Mouse (Mus musculus): ENCODE data around the gene Zfp93.

Gene Zfp93

GRCm38 (mm10) chr7:24291387-24292090 lies 21.3 kb downstream of the Zfp93 start:
- no peak for DNase-seq (ENCODE audit: low read depth, low spot score)

- DNase-seq (ENCODE audit: low read depth, low spot score), result no peak
Measured at GRCm38 (mm10) chr7:24293061-24293851, 23.0 kb downstream of the Zfp93 start.

GRCm38 (mm10) chr7:24294763-24295162 lies 24.5 kb downstream of the Zfp93 start:
- DNase-seq (ENCODE audit: low read depth, low spot score), result no peak

- no peak for DNase-seq (ENCODE audit: low read depth, low spot score)
Measured at GRCm38 (mm10) chr7:24295376-24295775, 25.2 kb downstream of the Zfp93 start.

GRCm38 (mm10) chr7:24296386-24296785 lies 26.2 kb downstream of the Zfp93 start:
- no peak for DNase-seq (ENCODE audit: low read depth, low spot score)

GRCm38 (mm10) chr7:24297361-24298095 lies 27.3 kb downstream of the Zfp93 start:
- DNase-seq (ENCODE audit: low read depth, low spot score), result no peak

GRCm38 (mm10) chr7:24298635-24298972 lies 28.4 kb downstream of the Zfp93 start:
- no peak for DNase-seq (ENCODE audit: low read depth, low spot score)

GRCm38 (mm10) chr7:24298973-24299708 lies 28.9 kb downstream of the Zfp93 start:
- DNase-seq (ENCODE audit: low read depth, low spot score), result peak; percentile 96

- no peak for DNase-seq (ENCODE audit: low read depth, low spot score)
Measured at GRCm38 (mm10) chr7:24299823-24300481, 29.7 kb downstream of the Zfp93 start.

- no peak for DNase-seq (ENCODE audit: low read depth, low spot score)
Measured at GRCm38 (mm10) chr7:24300771-24301282, 30.6 kb downstream of the Zfp93 start, which contains the start of gene Zfp61. Gene Zfp61, minus strand, starts transcription at chr7:24301232.

GRCm38 (mm10) chr7:24315726-24316566 lies 45.7 kb downstream of the Zfp93 start:
- DNase-seq (ENCODE audit: low read depth, low spot score), result no peak

- peak; percentile 97 for DNase-seq (ENCODE audit: low read depth, low spot score)
Measured at GRCm38 (mm10) chr7:24316567-24317092, 46.4 kb downstream of the Zfp93 start, which contains the start of gene Zfp94. Gene Zfp94, minus strand, starts transcription at chr7:24316666.

GRCm38 (mm10) chr7:24318942-24319341 lies 48.7 kb downstream of the Zfp93 start:
- DNase-seq (ENCODE audit: low read depth, low spot score), result no peak

GRCm38 (mm10) chr7:24322593-24322992 lies 52.4 kb downstream of the Zfp93 start:
- no peak for DNase-seq (ENCODE audit: low read depth, low spot score)

- no peak for DNase-seq (ENCODE audit: low read depth, low spot score)
Measured at GRCm38 (mm10) chr7:24325197-24325596, 55.0 kb downstream of the Zfp93 start.

- peak; percentile 36 for DNase-seq (ENCODE audit: low read depth, low spot score)
Measured at GRCm38 (mm10) chr7:24325675-24326128, 55.5 kb downstream of the Zfp93 start.

- no peak for DNase-seq (ENCODE audit: low read depth, low spot score)
Measured at GRCm38 (mm10) chr7:24326273-24327135, 56.3 kb downstream of the Zfp93 start.

Data from ES-CJ7 (cell line).